Mouse (Mus musculus) megakaryocyte, embryonic 14.5 days (primary cell): ENCODE measurements around the gene Crygc.

ENCODE experiments used
- FLI1 ChIP-seq: IDR thresholded peaks from 2 replicates; pipeline ENCODE4 v1.6.1; 2012; ENCODE audit warnings: low read length, inconsistent platforms, mixed read lengths
- GATA1 ChIP-seq: IDR thresholded peaks from 3 replicates; pipeline ENCODE4 v1.6.1; 2012; ENCODE audit warnings: mixed read lengths, low read length, inconsistent platforms, borderline replicate concordance

DNA sequence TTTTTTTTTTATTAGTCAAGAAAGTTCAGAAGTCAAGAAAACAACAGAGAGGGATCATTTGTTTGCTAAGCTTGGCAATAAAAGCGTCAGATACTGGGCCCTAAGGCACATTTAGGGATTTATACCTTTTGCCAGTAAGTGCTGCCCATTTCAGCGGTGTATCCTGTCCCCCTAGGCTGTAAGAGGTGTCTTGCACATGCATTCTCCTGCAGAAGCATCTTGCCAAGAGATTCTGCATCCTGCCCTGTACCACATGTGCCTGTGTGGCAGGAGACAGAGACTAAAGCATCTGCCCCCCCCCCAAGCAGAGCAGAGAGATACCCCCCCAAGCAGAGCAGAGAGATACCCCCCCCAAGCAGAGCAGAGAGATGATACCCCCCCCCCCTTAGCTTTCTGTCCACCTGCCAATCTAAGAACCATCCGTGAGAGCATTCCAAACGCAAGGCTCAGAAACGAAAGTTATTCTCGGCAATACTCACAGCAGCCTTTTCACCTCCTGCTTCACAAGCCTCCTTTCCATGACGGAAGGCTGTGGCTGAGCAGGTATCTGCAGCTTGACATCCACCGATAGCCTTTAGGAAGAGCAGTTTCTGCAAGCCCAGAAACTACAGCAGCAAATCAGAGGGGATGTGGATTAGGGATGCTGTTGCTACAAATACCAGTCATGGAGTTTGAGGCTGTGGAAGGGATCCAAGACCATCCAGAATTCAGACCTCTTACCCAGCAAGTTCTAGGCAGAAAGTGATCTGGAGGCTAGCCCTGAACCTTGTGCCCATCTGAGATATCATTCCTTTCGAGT is 49.3 kb upstream of the Crygc start, which contains the start of gene D630023F18Rik:
- no peak for TF ChIP-seq GATA1
- no peak for TF ChIP-seq FLI1
